Mouse (Mus musculus) ES-E14 (cell line): ENCODE measurements around the gene Sf3a1. TPM values are rescaled to one million over a fixed set of nuclear protein-coding genes. Genes with fewer than 3 reads are reported as not detected.

Experiments used
- DNase-seq: peaks from one replicate; pipeline ENCODE4 v3.0.0-alpha.2; 2013; ENCODE audit warnings: low read depth, low spot score
- H3K27ac ChIP-seq: 2 replicates; pipeline ENCODE4 v1.5.1; 2012; ENCODE audit warnings: low read depth, mild to moderate bottlenecking, low read length, moderate library complexity, mixed read lengths; ENCODE audit not compliant: poor library complexity, insufficient read depth, severe bottlenecking
- H3K36me3 ChIP-seq: 2 replicates; pipeline ENCODE4 v1.6.1; 2012; ENCODE audit warnings: mild to moderate bottlenecking, low read length, moderate library complexity, mixed read lengths; ENCODE audit not compliant: control insufficient read depth, poor library complexity, insufficient read depth, severe bottlenecking
- H3K4me1 ChIP-seq, 2 experiments: fragments of 150-350 bp in 1 of 2; sonication (generic) in 1 of 2; 2 replicates each; pipeline ENCODE4 v1.6.1; 2012; ENCODE audit warnings: low read length in 2 of 2, mild to moderate bottlenecking in 1 of 2, mixed read lengths in 1 of 2; ENCODE audit not compliant: control insufficient read depth in 2 of 2, insufficient read depth in 2 of 2, poor library complexity in 1 of 2
- H3K4me3 ChIP-seq, 2 experiments: fragments of 150-350 bp in 1 of 2; sonication (generic) in 1 of 2; 2 replicates each; pipeline ENCODE4 v1.5.1; 2012; ENCODE audit warnings: low read length in 2 of 2, low read depth in 1 of 2, mild to moderate bottlenecking in 1 of 2, mixed read lengths in 1 of 2; ENCODE audit not compliant: insufficient read depth in 1 of 2, poor library complexity in 1 of 2, severe bottlenecking in 1 of 2
- H3K9ac ChIP-seq: 2 replicates; pipeline ENCODE4 v1.6.1; 2012; ENCODE audit warnings: low read depth, mild to moderate bottlenecking, low read length, mixed read lengths; ENCODE audit not compliant: poor library complexity, insufficient read depth, severe bottlenecking
- H3K9me3 ChIP-seq: fragments of 150-350 bp; sonication (generic); 2 replicates; pipeline ENCODE4 v1.6.1; 2012; ENCODE audit warnings: low read depth, mild to moderate bottlenecking, low read length; ENCODE audit not compliant: control insufficient read depth, insufficient read depth
- CHD2 ChIP-seq: IDR thresholded peaks from 2 replicates; pipeline ENCODE4 v1.6.1; 2014; ENCODE audit warnings: mild to moderate bottlenecking, low read depth, low read length, inconsistent platforms
- HCFC1 ChIP-seq: IDR thresholded peaks from 2 replicates; pipeline ENCODE4 v1.6.1; 2012; ENCODE audit warnings: low read length, inconsistent platforms, borderline replicate concordance; ENCODE audit not compliant: insufficient read depth
- MAFK ChIP-seq: IDR thresholded peaks from 2 replicates; pipeline ENCODE4 v1.6.1; 2014; ENCODE audit warnings: mild to moderate bottlenecking, low read depth, low read length, inconsistent platforms; ENCODE audit not compliant: insufficient read depth
- ZC3H11A ChIP-seq: IDR thresholded peaks from 2 replicates; pipeline ENCODE4 v1.6.1; 2012; ENCODE audit warnings: low read depth, mild to moderate bottlenecking, inconsistent platforms, low read length, borderline replicate concordance
- ZNF384 ChIP-seq: IDR thresholded peaks from 2 replicates; pipeline ENCODE4 v1.6.1; 2012; ENCODE audit warnings: low read depth, low read length, inconsistent platforms
- in situ Hi-C, 2 experiments: fragments of 600-800 bp; cut with MboI; formaldehyde crosslinking; loops; one replicate each; pipeline ENCODE4 v1.15.1; 2025; ENCODE audit warnings: low sequenced_read_pairs in 2 of 2, inconsistent platforms in 1 of 2; ENCODE audit not compliant: unreplicated experiment in 2 of 2
- total RNA-seq: library from RNA; depleted of rRNA; stranded (reverse); fragments of 300-350 nt; gene quantifications from 2 replicates; pipeline ENCODE4 v1.2.3, GENCODE M21; 2012; rRNA removed

Gene Sf3a1
- total RNA-seq = 49.1 and 57.4 TPM in 2 replicates

GRCm38 (mm10) chr11:4159808-4160708, at the start of gene Sf3a1, which contains the start of gene Ccdc157:
Gene Sf3a1, plus strand, starts transcription at chr11:4160350.
Gene Ccdc157, minus strand, starts transcription at chr11:4160293.
- TF ChIP-seq MAFK (no peak), HCFC1 (peak; percentile 75), CHD2 (no peak), ZNF384 (no peak), ZC3H11A (no peak)
- in situ Hi-C loops = no loop called here
- peak; percentile 87 for DNase-seq
- Histone ChIP-seq H3K9ac (peak within 1 kb of the TSS; percentile 97), H3K27ac (peak within 1 kb of the TSS; percentile 67; the same call in 1 of the 2 replicates), H3K4me3 (peak within 1 kb of the TSS; percentile 85 to 94), H3K4me1 (peaks cover 0 to 2% of the 10 kb centered on the region in 2 experiments; a peak in 1 of 4 replicates), H3K36me3 (peaks cover 29% of the 10 kb centered on the region), H3K9me3 (no peaks in the 10 kb centered on the region)

GRCm38 (mm10) chr11:4112033-4112432, 48.1 kb upstream of the Sf3a1 start:
- Histone ChIP-seq H3K4me1 (no peaks in the 10 kb centered on the region), H3K36me3 (no peaks in the 10 kb centered on the region; the same call in 1 of the 2 replicates), H3K9me3 (no peaks in the 10 kb centered on the region), H3K9ac (no peak overlapping the region), H3K27ac (no peak overlapping the region), H3K4me3 (no peak overlapping the region)
- in situ Hi-C loops = no loop called here
- TF ChIP-seq HCFC1 = no peak
- TF ChIP-seq CHD2 = no peak
- no peak for TF ChIP-seq MAFK
- TF ChIP-seq ZC3H11A = no peak
- TF ChIP-seq ZNF384 = no peak
- DNase-seq = no peak

- Histone ChIP-seq H3K9me3 (no peaks in the 10 kb centered on the region), H3K36me3 (no peaks in the 10 kb centered on the region; the same call in 1 of the 2 replicates), H3K4me1 (no peaks in the 10 kb centered on the region), H3K9ac (no peak overlapping the region), H3K4me3 (no peak overlapping the region), H3K27ac (no peak overlapping the region)
- in situ Hi-C loops = no loop called here
- DNase-seq = no peak
- TF ChIP-seq ZC3H11A (no peak), CHD2 (no peak), MAFK (no peak), HCFC1 (no peak), ZNF384 (no peak)
These were observed 47.3 kb upstream of the Sf3a1 start for GRCm38 (mm10) chr11:4112861-4113260.

GRCm38 (mm10) chr11:4113496-4113895, 46.7 kb upstream of the Sf3a1 start:
- DNase-seq = no peak
- in situ Hi-C loops = no loop called here
- no peak for TF ChIP-seq CHD2
- TF ChIP-seq ZNF384 = no peak
- no peak for TF ChIP-seq MAFK
- no peak for TF ChIP-seq HCFC1
- no peak for TF ChIP-seq ZC3H11A

More at GRCm38 (mm10) chr11:4113496-4113895, 46.7 kb upstream of the Sf3a1 start:
- no peak overlapping the region for H3K9ac ChIP-seq
- no peak overlapping the region for H3K4me3 ChIP-seq
- no peaks in the 10 kb centered on the region for H3K4me1 ChIP-seq
- H3K36me3 ChIP-seq = no peaks in the 10 kb centered on the region; the same call in 1 of the 2 replicates
- no peaks in the 10 kb centered on the region for H3K9me3 ChIP-seq
- H3K27ac ChIP-seq = no peak overlapping the region
